Mouse (Mus musculus) natural killer cell, adult 2 months (primary cell): Measurements from ENCODE around the gene Tst.

Experiments used
- DNase-seq, 2 experiments: peaks; one replicate each; pipeline ENCODE4 v3.0.0; 2022; ENCODE audit warnings: low spot score in 2 of 2

Gene Tst

GRCm38 (mm10) chr15:78429871-78430622 lies 24.3 kb upstream of the Tst start:
- no peak for DNase-seq

GRCm38 (mm10) chr15:78429139-78429459 lies 23.4 kb upstream of the Tst start:
- DNase-seq = no peak

- DNase-seq = no peak
These were observed 22.9 kb upstream of the Tst start, which contains the start of gene Kctd17 for GRCm38 (mm10) chr15:78428391-78429138. TSS of gene Kctd17 (plus strand) at chr15:78428564.

GRCm38 (mm10) chr15:78425230-78425629 lies 19.5 kb upstream of the Tst start:
- DNase-seq = no peak

GRCm38 (mm10) chr15:78424507-78424906 lies 18.8 kb upstream of the Tst start:
- DNase-seq = no peak

- peak; percentile 79 to 87 for DNase-seq
These were observed 16.6 kb upstream of the Tst start for GRCm38 (mm10) chr15:78422046-78422956.

GRCm38 (mm10) chr15:78420395-78420794 lies 14.7 kb upstream of the Tst start:
- no peak for DNase-seq

- DNase-seq = no peak
These were observed 11.2 kb upstream of the Tst start for GRCm38 (mm10) chr15:78416937-78417336.

GRCm38 (mm10) chr15:78414157-78414556 lies 8.4 kb upstream of the Tst start:
- no peak for DNase-seq

GRCm38 (mm10) chr15:78413719-78414117 lies 8.0 kb upstream of the Tst start:
- DNase-seq = no peak

- DNase-seq = no peak
These were observed 7.5 kb upstream of the Tst start for GRCm38 (mm10) chr15:78413083-78413718.

GRCm38 (mm10) chr15:78409570-78410052 lies 3.9 kb upstream of the Tst start:
- no peak for DNase-seq

GRCm38 (mm10) chr15:78406293-78406934 lies 707 bp upstream of the Tst start, which contains the start of gene Mpst:
TSS of gene Mpst (plus strand) at chr15:78406416.
- DNase-seq = peak; percentile 81 to 86

- no peak for DNase-seq
These were observed 609 bp downstream of the Tst start for GRCm38 (mm10) chr15:78405098-78405497.

- no peak for DNase-seq
These were observed 1.8 kb downstream of the Tst start for GRCm38 (mm10) chr15:78403896-78404295.

- DNase-seq = no peak
These were observed 2.4 kb downstream of the Tst start for GRCm38 (mm10) chr15:78403301-78403741.

- DNase-seq = no peak
These were observed 3.3 kb downstream of the Tst start for GRCm38 (mm10) chr15:78402423-78402822.

GRCm38 (mm10) chr15:78401921-78402320 lies 3.8 kb downstream of the Tst start:
- no peak for DNase-seq

- no peak for DNase-seq
These were observed 4.4 kb downstream of the Tst start for GRCm38 (mm10) chr15:78401345-78401744.

- DNase-seq = no peak
These were observed 10.2 kb downstream of the Tst start, which contains the start of gene Tex33 for GRCm38 (mm10) chr15:78395478-78395962. TSS of gene Tex33 (minus strand) at chr15:78395912.

GRCm38 (mm10) chr15:78390855-78391254 lies 14.9 kb downstream of the Tst start:
- DNase-seq = no peak
